ENCODE assay signal across 31 mouse cellular contexts in genomic region chr8:123960056-123960455, GRCm38 (mm10). TPM values are rescaled to one million over a fixed set of nuclear protein-coding genes. Genes with fewer than 3 reads are reported as not detected.
DNase-seq lines count a peak whose midpoint lies in the region; ATAC-seq and TF ChIP-seq lines count a peak whose summit lies in the region.
"Had no signal": no experiment of that assay in that cellular context is flagged by ENCODE, and none has a peak within 500 bp of the region (broad histone marks: within the 10 kb centered on the region; RNA-seq: fewer than 3 reads in every experiment).

No protein-coding gene starts in this region.

- no peaks in the 10 kb centered on the region for H3K4me1 ChIP-seq in heart, embryonic 12.5 days (replicated peaks)
- no peaks in the 10 kb centered on the region for H3K4me1 ChIP-seq in kidney, adult 2 months (ENCODE audit: control insufficient read depth, insufficient read depth, low read length)
- H3K4me1 ChIP-seq: embryonic facial prominence, embryonic 10.5 days; embryonic facial prominence, embryonic 13.5 days; forebrain, embryonic 12.5 days; forebrain, embryonic 15.5 days; heart, embryonic 15.5 days; hindbrain, embryonic 10.5 days had no signal

- ATAC-seq in heart, embryonic 12.5 days (ENCODE audit: insufficient number of reproducible peaks, low FRiP score), result no peak
- ATAC-seq: activated CD4-positive, CD25-positive, alpha-beta regulatory T cell, adult 4 months; forebrain, embryonic 15.5 days; hindbrain, postnatal 0 days; inflammation-experienced regulatory T-cells, adult 6 months; intestine, embryonic 16.5 days had no signal

- no peak overlapping the region for H3K4me2 ChIP-seq in heart, embryonic 12.5 days
- H3K4me2 ChIP-seq: embryonic facial prominence, embryonic 13.5 days; forebrain, embryonic 12.5 days; forebrain, embryonic 15.5 days; heart, embryonic 11.5 days; heart, embryonic 15.5 days; hindbrain, embryonic 14.5 days had no signal

- no peak for TF ChIP-seq CTCF in kidney, adult 2 months (conservative IDR thresholded peaks at IDR 0.05; ENCODE audit: insufficient read depth, insufficient read length, low read depth, low read length)

- no peaks in the 10 kb centered on the region for H3K9me3 ChIP-seq in heart, embryonic 12.5 days (replicated peaks)
- H3K9me3 ChIP-seq: embryonic facial prominence, embryonic 10.5 days; embryonic facial prominence, embryonic 13.5 days; forebrain, embryonic 12.5 days; forebrain, embryonic 15.5 days; heart, embryonic 15.5 days; hindbrain, embryonic 10.5 days had no signal

- no peak overlapping the region for H3K9ac ChIP-seq in heart, embryonic 12.5 days
- H3K9ac ChIP-seq: embryonic facial prominence, embryonic 13.5 days; forebrain, embryonic 12.5 days; forebrain, embryonic 15.5 days; heart, embryonic 15.5 days; hindbrain, embryonic 14.5 days had no signal

- H3K36me3 ChIP-seq in heart, embryonic 12.5 days, result peaks cover 86% of the 10 kb centered on the region
- no peaks in the 10 kb centered on the region for H3K36me3 ChIP-seq in kidney, adult 2 months (ENCODE audit: control insufficient read depth, insufficient read depth, low read length)

- peak; percentile 87 for DNase-seq in heart, adult 11 months
- DNase-seq in adrenal gland, adult 2 months, result peak; percentile 67
- DNase-seq in adrenal gland, postnatal 14 days, result peak; percentile 65
- DNase-seq in kidney, adult 2 months, result no peak
- DNase-seq in thymus, adult 18-20 months, result no peak
- no peak for DNase-seq in gastrocnemius, postnatal 4 days (ENCODE audit: low spot score in 2 of 2)
- DNase-seq: B cell, adult 2 months; cerebellum, adult 11 months; cerebellum, adult 2 months; cerebellum, adult 9-11 months; cerebellum, postnatal 25 days; embryo, embryonic 11 days; gastrocnemius, postnatal 25 days; heart, postnatal 10 days; heart, postnatal 36 days; kidney, adult 18-20 months had no signal

- H3K4me3 ChIP-seq in heart, embryonic 12.5 days, result no peak overlapping the region
- no peak overlapping the region for H3K4me3 ChIP-seq in kidney, adult 2 months (ENCODE audit: insufficient read depth, low read depth, low read length)
- H3K4me3 ChIP-seq: embryonic facial prominence, embryonic 10.5 days; embryonic facial prominence, embryonic 13.5 days; erythroblast, embryonic 14.5 days; forebrain, embryonic 12.5 days; forebrain, embryonic 15.5 days; heart, embryonic 15.5 days; hindbrain, embryonic 10.5 days had no signal

- H3K27me3 ChIP-seq in heart, embryonic 12.5 days (replicated peaks), result no peaks in the 10 kb centered on the region
- no peaks in the 10 kb centered on the region for H3K27me3 ChIP-seq in kidney, adult 2 months (replicated peaks; ENCODE audit: control insufficient read depth, insufficient read depth, low read length)
- H3K27me3 ChIP-seq: CH12.LX; embryonic facial prominence, embryonic 13.5 days; forebrain, embryonic 12.5 days; forebrain, embryonic 15.5 days; heart, embryonic 15.5 days had no signal

- 93% methylated on average over 9 of the region's 9 CpGs for WGBS in heart, embryonic 12.5 days
- WGBS in kidney, adult 2 months, result 84% methylated on average over 9 of the region's 9 CpGs

- no peak for TF ChIP-seq POLR2A in kidney, adult 2 months (IDR thresholded peaks at IDR 0.05; ENCODE audit: low read depth, low read length)

- no peak overlapping the region for H3K27ac ChIP-seq in heart, embryonic 12.5 days (ENCODE audit: poor library complexity, severe bottlenecking)
- no peak overlapping the region for H3K27ac ChIP-seq in kidney, adult 2 months (ENCODE audit: insufficient read depth, low read depth, low read length)
- H3K27ac ChIP-seq: embryonic facial prominence, embryonic 10.5 days; embryonic facial prominence, embryonic 13.5 days; forebrain, embryonic 12.5 days; forebrain, embryonic 15.5 days; heart, embryonic 15.5 days; hindbrain, embryonic 10.5 days; hindbrain, embryonic 14.5 days; hindbrain, postnatal 0 days had no signal

RNA-seq across cellular contexts. Expression of gene Nup133, which starts 11.0 kb away (rescaled TPM):
- 32.1 and 32.5 TPM in 2 replicates for polyA plus RNA-seq in heart, embryonic 12.5 days (2016; fragmentation: Nextera tagmentation; extraction: Ambion mirVana)
- total RNA-seq in adrenal gland, adult 2 months (2021), result 10 to 100 TPM; 15.5 to 21.0 TPM
- polyA plus RNA-seq in adrenal gland, adult 2 months (2012; rRNA removed), result 6.2 and 9.5 TPM in 2 replicates
- total RNA-seq in adrenal gland, postnatal 14 days (2021), result 15.3 and 16.5 TPM in 2 replicates
- polyA plus RNA-seq in kidney, adult 2 months (2012; rRNA removed), result 7.9 and 8.7 TPM in 2 replicates
- total RNA-seq in gastrocnemius, postnatal 4 days (2021), result 10 to 100 TPM; 17.1 to 19.7 TPM

RNA-seq across cellular contexts. Expression of gene Abcb10, which starts 22.9 kb away (rescaled TPM):
- 36.1 and 37.3 TPM in 2 replicates for polyA plus RNA-seq in heart, embryonic 12.5 days (2016; fragmentation: Nextera tagmentation; extraction: Ambion mirVana)
- total RNA-seq in adrenal gland, adult 2 months (2021), result 10 to 100 TPM in 1 of 2 experiments, 1 to 10 TPM in 1; 9.3 to 15.7 TPM
- polyA plus RNA-seq in adrenal gland, adult 2 months (2012; rRNA removed), result 14.7 and 16.7 TPM in 2 replicates
- total RNA-seq in adrenal gland, postnatal 14 days (2021), result 19.4 and 19.6 TPM in 2 replicates
- 16.4 and 16.5 TPM in 2 replicates for polyA plus RNA-seq in kidney, adult 2 months (2012; rRNA removed)
- total RNA-seq in gastrocnemius, postnatal 4 days (2021), result 10 to 100 TPM; 14.0 to 15.5 TPM

Comparison
In these comparisons a context has a peak if more than half of its experiments do, and no peak if none do; other contexts are left out.
1. DNase-seq: peak in heart, adult 11 months (single experiment), adrenal gland, adult 2 months (single experiment) and adrenal gland, postnatal 14 days (single experiment); none in kidney, adult 2 months (single experiment), thymus, adult 18-20 months (0 of 2) and gastrocnemius, postnatal 4 days (0 of 2).